Mouse (Mus musculus) embryonic fibroblast, embryonic 13.5 days (primary cell): ENCODE measurements around the gene Zfp763. TPM values are rescaled to one million over a fixed set of nuclear protein-coding genes. Genes with fewer than 3 reads are reported as not detected.
A peak's percentile ranks its signal among the peaks of the same experiment; 100 is the strongest.
"Not testable (repeated sequence)": the region's sequence is repeated elsewhere in the genome, so short reads cannot be mapped to it uniquely, and the experiment has no call there.

Experiments
- H3K27ac ChIP-seq: 2 replicates; pipeline ENCODE4 v1.5.1; 2012; ENCODE audit warnings: low read length, control low read depth, inconsistent platforms; ENCODE audit not compliant: insufficient read depth
- H3K4me1 ChIP-seq: 2 replicates; pipeline ENCODE4 v1.6.1; 2011; ENCODE audit warnings: low read length; ENCODE audit not compliant: control insufficient read depth, insufficient read depth
- H3K4me3 ChIP-seq: 2 replicates; pipeline ENCODE4 v1.5.1; 2011; ENCODE audit warnings: mild to moderate bottlenecking, control low read depth, low read length; ENCODE audit not compliant: insufficient read depth
- CTCF ChIP-seq: IDR thresholded peaks from 2 replicates; pipeline ENCODE4 v1.5.1; 2011; ENCODE audit warnings: mild to moderate bottlenecking, control low read depth, low read length, moderate library complexity, borderline replicate concordance; ENCODE audit not compliant: insufficient read depth
- POLR2A ChIP-seq: IDR thresholded peaks from 2 replicates; pipeline ENCODE4 v1.6.1; 2011; ENCODE audit warnings: low read depth, mild to moderate bottlenecking, control low read depth, low read length, moderate library complexity
- polyA plus RNA-seq: library from polyadenylated mRNA; stranded (reverse); fragments of >200 nt; gene quantifications from 2 replicates; pipeline ENCODE4 v1.2.4, GENCODE M21; 2011; ENCODE audit warnings: low read depth; ENCODE audit not compliant: missing spikeins, insufficient read length

Zfp763 gene
- 4.2 and 8.1 TPM in 2 replicates for polyA plus RNA-seq

GRCm38 (mm10) chr17:33032900-33033891 lies at the start of gene Zfp763:
TSS of gene Zfp763 (minus strand) at chr17:33033402.
- no peak within 1 kb of the TSS for H3K27ac ChIP-seq
- TF ChIP-seq CTCF (peak; percentile 16; the same call in 1 of the 2 replicates), POLR2A (peak; percentile 70)
- peak within 1 kb of the TSS; percentile 90 for H3K4me3 ChIP-seq
- H3K4me1 ChIP-seq = no peaks in the 10 kb centered on the region

- no peak within 1 kb of the TSS for H3K27ac ChIP-seq
- no peak within 1 kb of the TSS for H3K4me3 ChIP-seq
- no peaks in the 10 kb centered on the region for H3K4me1 ChIP-seq
- TF ChIP-seq CTCF = no peak
- no peak for TF ChIP-seq POLR2A
Measured at GRCm38 (mm10) chr17:33067958-33068357, 34.8 kb upstream of the Zfp763 start, which contains the start of gene 4921501E09Rik. TSS of gene 4921501E09Rik (minus strand) at chr17:33068058.

GRCm38 (mm10) chr17:33063001-33063400 lies 29.8 kb upstream of the Zfp763 start:
- no peak overlapping the region for H3K4me3 ChIP-seq
- H3K27ac ChIP-seq = no peak overlapping the region
- TF ChIP-seq POLR2A (no peak), CTCF (no peak)
- H3K4me1 ChIP-seq = no peaks in the 10 kb centered on the region

GRCm38 (mm10) chr17:33058791-33059190 lies 25.6 kb upstream of the Zfp763 start:
- Histone ChIP-seq H3K4me1 (no peaks in the 10 kb centered on the region), H3K27ac (no peak overlapping the region), H3K4me3 (no peak overlapping the region)
- TF ChIP-seq POLR2A (no peak), CTCF (no peak)

GRCm38 (mm10) chr17:33032376-33032775 lies 826 bp downstream of the Zfp763 start:
- H3K27ac ChIP-seq = no peak overlapping the region
- no peaks in the 10 kb centered on the region for H3K4me1 ChIP-seq
- TF ChIP-seq CTCF = no peak
- TF ChIP-seq POLR2A = no peak
- H3K4me3 ChIP-seq = peak overlapping the region; percentile 90

GRCm38 (mm10) chr17:33020434-33020833 lies 12.8 kb downstream of the Zfp763 start:
- not testable (repeated sequence) for H3K4me3 ChIP-seq, H3K4me1 ChIP-seq, H3K27ac ChIP-seq

GRCm38 (mm10) chr17:33008337-33008736 lies 24.9 kb downstream of the Zfp763 start:
- H3K27ac ChIP-seq = no peak overlapping the region
- no peak for TF ChIP-seq CTCF
- no peak for TF ChIP-seq POLR2A
- no peak overlapping the region for H3K4me3 ChIP-seq
- H3K4me1 ChIP-seq = no peaks in the 10 kb centered on the region

- no peaks in the 10 kb centered on the region for H3K4me1 ChIP-seq
- TF ChIP-seq POLR2A (no peak), CTCF (no peak)
- H3K4me3 ChIP-seq = no peak overlapping the region
- H3K27ac ChIP-seq = no peak overlapping the region
Measured at GRCm38 (mm10) chr17:32998492-32998891, 34.7 kb downstream of the Zfp763 start.

GRCm38 (mm10) chr17:32992699-32993474 lies 40.3 kb downstream of the Zfp763 start, which contains the start of gene Zfp952:
TSS of gene Zfp952 (plus strand) at chr17:32993129.
- TF ChIP-seq POLR2A (peak; percentile 74), CTCF (no peak)
- H3K27ac ChIP-seq = peak within 1 kb of the TSS; percentile 14; the same call in 1 of the 2 replicates
- peak within 1 kb of the TSS; percentile 87 for H3K4me3 ChIP-seq
- no peaks in the 10 kb centered on the region for H3K4me1 ChIP-seq
